Mouse (Mus musculus) brain, adult 2 months (tissue): ENCODE measurements at regions not wholly inside any gene's neighbourhood (a gene's known extent, or its start where the extent isn't known, plus 50 kb on each side); places are given as distances from the start of the nearest gene placed in this dataset.

Experiments
- DNase-seq: peaks from one replicate; pipeline ENCODE4 v3.0.0; 2011; ENCODE audit warnings: low read depth, low spot score

- DNase-seq, result peak; percentile 9
Observed at GRCm38 (mm10) chr10:8667244-8667643, 148.6 kb upstream of the Ust start.

- DNase-seq, result no peak
Observed at GRCm38 (mm10) chr10:8658934-8659294, 140.3 kb upstream of the Ust start.

DNA sequence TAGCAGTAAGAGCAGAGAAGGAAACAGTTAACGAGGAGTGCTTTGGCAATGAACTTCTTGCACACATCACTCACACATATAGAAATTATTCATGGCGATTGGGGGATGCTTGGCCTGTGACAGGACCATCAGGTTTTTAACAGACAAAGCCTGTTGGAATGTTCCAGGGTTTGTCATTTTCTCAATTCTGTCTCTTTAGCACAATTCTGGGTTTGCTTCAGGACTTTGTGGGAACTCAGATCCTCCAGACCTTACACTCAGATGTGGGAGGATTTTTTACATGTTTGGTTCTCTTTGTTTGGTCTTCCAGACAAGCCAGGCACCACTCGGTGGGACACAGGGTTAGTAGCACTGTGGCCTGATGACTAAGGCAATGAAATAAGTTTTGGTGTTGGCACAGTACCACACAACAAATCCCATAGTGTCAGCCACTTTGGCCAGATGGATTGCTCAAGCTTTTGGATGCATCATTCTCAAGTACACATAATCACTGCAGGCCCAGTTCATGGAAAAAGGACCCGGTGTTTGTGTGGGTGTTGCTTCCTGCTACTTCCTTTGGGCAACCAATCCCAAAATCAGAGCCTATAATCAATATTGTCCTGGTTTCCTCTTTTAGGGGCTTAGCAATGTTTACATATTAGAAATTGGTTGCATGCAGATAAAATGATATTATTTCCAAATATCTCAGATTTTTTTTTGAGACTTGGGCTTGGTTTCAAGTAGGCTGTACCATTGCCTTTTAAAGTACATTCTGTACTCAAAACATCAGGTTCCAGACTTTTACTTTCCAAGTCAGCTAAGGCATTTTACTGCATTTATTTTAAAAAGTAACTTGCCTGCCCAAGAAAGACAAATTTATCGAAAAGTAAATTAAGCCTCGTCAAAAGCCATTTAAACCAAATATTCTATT, 139.7 kb upstream of the Ust start:
- DNase-seq, result no peak

DNA sequence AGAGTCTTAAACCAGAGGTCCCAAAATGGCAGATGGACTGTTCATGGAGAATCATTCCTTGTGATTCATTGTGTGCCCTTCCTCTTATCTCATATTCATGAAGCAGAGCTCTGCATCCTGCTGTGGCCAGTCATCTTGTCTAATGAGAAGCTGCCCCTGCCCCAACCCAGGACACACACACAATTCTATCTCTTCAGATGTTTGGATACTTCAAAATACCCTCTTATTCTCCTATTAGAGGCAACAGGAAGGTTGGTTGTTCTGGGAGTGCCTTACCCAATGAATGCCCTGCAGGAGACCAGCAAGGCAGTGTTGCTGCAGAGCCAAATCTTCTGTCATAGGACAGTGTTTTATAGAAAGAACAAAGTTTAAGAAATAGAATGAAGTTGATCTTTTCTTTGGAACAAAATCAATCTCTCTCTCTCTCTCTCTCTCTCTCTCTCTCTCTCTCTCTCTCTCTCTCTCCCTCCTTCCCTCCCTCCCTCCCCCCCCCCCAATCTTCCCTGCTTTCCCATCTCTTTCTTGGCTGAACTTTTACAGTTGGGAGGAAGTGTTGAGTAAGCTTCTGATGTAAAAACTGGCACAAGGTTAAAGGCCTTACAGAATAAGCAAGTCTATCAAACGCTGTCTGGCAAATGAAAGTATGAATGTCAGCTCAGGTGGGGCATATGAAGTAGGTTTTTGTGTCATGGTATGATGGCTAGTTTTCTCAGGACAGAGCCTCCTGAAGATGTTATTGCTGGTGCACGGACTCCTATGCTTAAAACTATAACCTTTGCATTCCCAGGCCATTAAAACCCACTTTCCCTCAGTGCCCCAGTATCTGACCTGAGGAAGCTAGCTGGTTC, 138.8 kb upstream of the Ust start:
- DNase-seq, result no peak

GRCm38 (mm10) chr10:8653651-8654050, 135.0 kb upstream of the Ust start:
- peak; percentile 78 for DNase-seq

GRCm38 (mm10) chr10:8642266-8642665, 123.6 kb upstream of the Ust start:
- peak; percentile 2 for DNase-seq

- DNase-seq, result peak; percentile 15
Observed at GRCm38 (mm10) chr10:8624229-8624911, 105.7 kb upstream of the Ust start.

DNA sequence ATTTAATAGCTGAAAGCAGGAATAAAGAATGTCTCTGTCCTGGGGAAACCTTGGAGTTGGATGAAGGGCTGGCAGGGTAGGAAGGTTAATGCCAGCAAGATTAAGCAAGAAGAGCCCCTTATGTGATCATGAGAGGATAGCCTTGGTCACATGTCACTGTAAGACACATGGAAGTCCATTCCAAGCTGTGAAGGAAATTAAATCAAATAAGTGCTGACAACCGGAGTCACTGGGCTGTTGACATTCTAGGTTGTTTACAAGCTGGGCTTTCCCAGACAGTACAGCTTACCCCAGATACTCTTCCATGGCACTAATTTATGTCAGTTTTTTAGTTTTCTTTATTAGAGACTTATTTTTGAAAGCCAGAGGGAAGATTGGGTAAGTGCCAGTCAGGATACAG, 100.1 kb upstream of the Ust start:
- DNase-seq, result no peak

DNA sequence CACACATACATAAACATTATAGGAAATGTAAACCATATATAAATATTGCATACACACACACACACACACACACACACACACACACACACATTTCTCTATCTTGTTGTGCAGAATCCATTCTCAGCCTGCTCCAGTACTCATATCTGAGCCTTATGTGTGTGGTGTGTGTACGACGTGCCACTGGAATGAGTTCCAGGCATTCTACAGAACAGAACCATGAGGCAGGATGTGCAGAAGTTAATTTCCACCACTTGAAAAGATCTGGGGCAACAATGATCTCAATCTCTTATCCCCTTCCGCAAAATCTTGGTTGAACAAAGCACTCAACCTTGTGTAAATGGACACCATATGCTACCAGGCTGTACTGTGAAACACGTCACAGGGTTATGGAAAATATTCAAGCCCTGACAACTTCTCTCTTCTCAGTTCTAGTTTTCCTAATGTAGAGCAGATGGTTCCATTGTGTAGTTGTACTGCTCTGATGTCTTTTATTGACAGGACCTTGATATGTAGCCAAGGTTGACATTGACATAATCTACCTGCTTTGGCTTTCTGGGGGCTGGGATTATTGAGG, 96.9 kb upstream of the Ust start:
- DNase-seq, result no peak

- DNase-seq, result peak; percentile 75
Observed at GRCm38 (mm10) chr10:8589871-8590533, 71.4 kb upstream of the Ust start.

GRCm38 (mm10) chr10:8589106-8589505, 70.5 kb upstream of the Ust start:
- no peak for DNase-seq

- peak; percentile 5 for DNase-seq
Observed at GRCm38 (mm10) chr10:8584389-8584908, 65.8 kb upstream of the Ust start.

DNA sequence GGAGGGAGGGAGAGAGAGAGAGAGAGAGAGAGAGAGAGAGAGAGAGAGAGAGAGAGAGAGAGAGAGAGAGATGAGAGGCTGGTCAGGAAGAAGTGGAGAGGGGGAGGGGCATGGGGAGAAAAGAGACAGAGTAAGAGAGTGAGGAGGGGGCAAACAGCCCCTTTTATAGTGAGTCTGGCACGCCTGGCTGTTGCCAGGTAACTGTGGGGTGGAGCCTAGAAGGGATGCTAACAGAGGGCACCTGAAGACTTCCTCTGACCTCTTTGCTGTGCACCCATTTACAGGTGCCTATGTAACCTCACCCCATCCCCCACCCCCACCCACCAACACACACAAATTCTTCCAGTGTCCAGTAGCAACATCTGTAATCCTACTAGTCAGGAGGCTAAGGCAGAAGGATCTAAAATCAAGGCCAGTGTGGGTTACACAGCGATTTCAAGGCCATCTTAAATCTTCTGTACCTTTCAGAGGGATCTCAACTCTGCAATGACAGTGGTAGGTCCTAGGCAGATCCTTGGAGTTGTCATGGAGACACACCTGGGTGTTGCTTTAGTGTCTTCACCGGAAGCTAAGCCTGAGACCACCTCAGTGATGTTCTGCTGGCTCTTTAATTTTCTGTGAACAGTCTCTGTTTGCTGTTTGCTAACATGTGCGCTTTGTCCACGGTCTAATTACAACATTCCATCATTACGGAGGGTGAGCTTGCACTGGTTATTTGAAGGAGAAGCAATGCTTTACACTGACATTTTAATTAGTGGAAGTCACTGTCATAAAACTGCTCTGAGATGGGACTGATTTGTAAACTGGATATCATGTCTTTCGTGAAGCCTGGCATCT, 65.1 kb upstream of the Ust start:
- no peak for DNase-seq

DNA sequence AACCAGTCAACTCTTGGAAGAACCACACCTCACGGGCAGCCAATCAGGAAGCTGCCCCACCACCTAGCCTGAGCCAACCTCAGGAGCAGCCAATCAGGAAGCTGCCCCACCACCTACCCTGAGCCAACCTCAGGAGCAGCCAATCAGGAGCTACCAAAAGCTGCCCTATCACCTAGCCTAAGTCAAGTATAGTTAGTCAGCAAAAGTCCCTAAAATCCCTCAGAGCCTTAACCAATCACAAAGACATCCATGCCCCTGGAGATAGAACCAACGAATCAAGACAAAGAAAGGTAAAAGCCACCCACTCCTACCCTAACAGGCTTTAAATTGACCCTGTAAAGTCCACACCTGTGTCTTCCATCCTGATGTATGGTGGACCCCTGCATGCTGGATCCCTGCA, 61.7 kb upstream of the Ust start:
- DNase-seq, result no peak

GRCm38 (mm10) chr10:8577642-8578356, 59.2 kb upstream of the Ust start:
- DNase-seq, result peak; percentile 43
